Mouse (Mus musculus): ENCODE results near the gene Gypa.

Gypa gene

GRCm38 (mm10) chr8:80541836-80542235 is 48.3 kb downstream of the Gypa start:
- DNase-seq (ENCODE audit: low spot score in 2 of 2), result no peak

GRCm38 (mm10) chr8:80550436-80550835 is 56.9 kb downstream of the Gypa start:
- DNase-seq (ENCODE audit: low spot score in 2 of 2), result no peak

DNA sequence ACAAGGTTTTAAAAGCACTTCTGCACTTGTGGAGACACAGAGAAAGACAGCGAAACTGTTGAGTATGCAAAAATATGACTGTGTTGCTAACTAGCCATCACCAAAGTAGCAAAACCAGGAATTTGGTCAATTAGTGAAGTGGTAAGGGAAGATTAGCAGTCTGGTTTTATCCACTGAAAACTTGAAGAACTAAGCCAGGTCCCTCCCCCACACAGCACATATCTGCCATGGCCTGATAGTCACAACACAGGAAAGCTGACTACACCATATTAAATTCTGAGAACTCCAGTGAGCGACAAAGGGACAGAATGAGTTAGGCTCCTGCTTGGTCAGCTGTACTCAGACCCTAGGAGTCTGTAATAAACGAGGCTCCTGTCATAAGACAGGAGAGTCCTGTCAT is 57.7 kb downstream of the Gypa start:
- DNase-seq (ENCODE audit: low spot score in 2 of 2), result no peak

DNA sequence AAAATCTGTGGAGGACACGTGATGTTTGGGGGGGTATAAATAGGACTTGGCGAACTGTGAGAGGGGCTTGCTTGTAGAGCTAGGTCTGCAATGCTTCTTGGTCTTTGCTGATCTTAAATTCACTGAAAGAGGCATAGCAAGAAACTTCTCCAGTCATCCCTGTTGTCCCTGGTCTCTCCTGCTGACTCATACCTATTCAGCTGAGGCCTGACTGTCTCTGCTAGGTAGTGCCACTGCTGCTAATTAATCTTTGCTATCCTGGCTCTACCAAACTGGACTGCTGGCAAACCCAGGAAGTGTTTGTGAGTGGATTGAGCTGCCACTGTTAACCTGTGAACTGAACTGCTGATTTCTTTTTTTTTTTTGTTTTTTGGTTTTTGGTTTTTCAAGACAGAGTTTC is 61.4 kb downstream of the Gypa start:
- no peak for DNase-seq (ENCODE audit: low spot score in 2 of 2)

Measured in left cerebral cortex, adult 9 months (tissue).